Mouse (Mus musculus) small intestine, adult 2 months (tissue): ENCODE measurements around the gene Mfap2. TPM values are rescaled to one million over a fixed set of nuclear protein-coding genes. Genes with fewer than 3 reads are reported as not detected.
A peak's percentile ranks its signal among the peaks of the same experiment; 100 is the strongest.

ENCODE experiments used
- H3K27ac ChIP-seq: fragments of 200-500 bp; 2 replicates; pipeline ENCODE4 v1.5.1; 2012; ENCODE audit warnings: low read depth, low read length, control low read depth, inconsistent platforms; ENCODE audit not compliant: insufficient read depth
- H3K27me3 ChIP-seq: fragments of 200-500 bp; 2 replicates; pipeline ENCODE4 v1.6.1; 2012; ENCODE audit warnings: mild to moderate bottlenecking, moderate library complexity, low read length, inconsistent platforms; ENCODE audit not compliant: control insufficient read depth, insufficient read depth
- H3K36me3 ChIP-seq: fragments of 200-500 bp; 2 replicates; pipeline ENCODE4 v1.6.1; 2012; ENCODE audit warnings: mild to moderate bottlenecking, low read length, control low read depth, inconsistent platforms; ENCODE audit not compliant: control insufficient read depth, insufficient read depth
- H3K4me1 ChIP-seq: fragments of 200-500 bp; 2 replicates; pipeline ENCODE4 v1.6.1; 2012; ENCODE audit warnings: low read length, inconsistent platforms, mixed read lengths; ENCODE audit not compliant: control insufficient read depth, insufficient read depth, insufficient read length
- H3K4me3 ChIP-seq: fragments of 200-500 bp; 2 replicates; pipeline ENCODE4 v1.5.1; 2012; ENCODE audit warnings: low read depth, mild to moderate bottlenecking, control low read depth, inconsistent platforms, low read length, moderate library complexity
- CTCF ChIP-seq: fragments of 200-500 bp; IDR thresholded peaks from 2 replicates; pipeline ENCODE4 v1.5.1; 2012; ENCODE audit warnings: low read depth, mild to moderate bottlenecking, control low read depth, inconsistent platforms, low read length, moderate library complexity, mixed read lengths; ENCODE audit not compliant: insufficient replicate concordance, insufficient read length; ENCODE audit errors: extremely low read depth
- POLR2A ChIP-seq: fragments of 200-500 bp; IDR thresholded peaks from 2 replicates; pipeline ENCODE4 v1.6.1; 2012; ENCODE audit warnings: low read depth, mild to moderate bottlenecking, control low read depth, inconsistent platforms, low read length, moderate library complexity
- WGBS: fragments of 180-500 bp; shearing (Covaris S2); methylation state at CpG from one replicate; pipeline ENCODE4 v1.1.7; 2018; 5-methylcytosine and 5-hydroxymethylcytosine counted together
- polyA plus RNA-seq: library from polyadenylated mRNA; depleted of rRNA; stranded (reverse); fragments of >200 nt; gene quantifications from 2 replicates; pipeline ENCODE4 v1.2.3, GENCODE M21; 2012

The Mfap2 gene
- polyA plus RNA-seq, 1 experiment: 13.7 TPM

DNA sequence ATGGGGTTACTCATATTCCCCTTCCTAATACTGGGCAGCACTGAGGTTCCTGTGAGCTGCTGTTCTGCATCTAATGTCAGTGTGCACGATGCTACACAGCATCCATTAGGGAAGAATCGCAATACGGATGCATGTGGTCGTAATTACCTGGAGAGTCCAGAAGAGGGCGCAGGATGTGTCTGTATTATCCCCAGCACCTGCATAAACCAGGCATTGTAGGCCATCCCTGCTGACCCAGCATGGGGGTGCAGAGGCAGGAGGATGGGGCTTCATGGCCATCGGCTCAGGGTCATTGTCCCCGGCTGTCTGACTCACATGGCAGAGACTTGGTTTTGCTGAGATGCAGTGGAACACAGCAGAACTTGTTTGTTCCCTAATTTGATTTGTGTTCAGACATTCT, 45.6 kb upstream of the Mfap2 start:
- Histone ChIP-seq H3K27ac (peak overlapping the region; percentile 13; the same call in 1 of the 2 replicates), H3K4me1 (peaks cover 15% of the 10 kb centered on the region), H3K27me3 (no peaks in the 10 kb centered on the region), H3K36me3 (peaks cover 25% of the 10 kb centered on the region), H3K4me3 (no peak overlapping the region)
- 10% methylated on average over 7 of the region's 7 CpGs for WGBS
- TF ChIP-seq CTCF (peak; percentile 61; the same call in 1 of the 2 replicates), POLR2A (no peak)

DNA sequence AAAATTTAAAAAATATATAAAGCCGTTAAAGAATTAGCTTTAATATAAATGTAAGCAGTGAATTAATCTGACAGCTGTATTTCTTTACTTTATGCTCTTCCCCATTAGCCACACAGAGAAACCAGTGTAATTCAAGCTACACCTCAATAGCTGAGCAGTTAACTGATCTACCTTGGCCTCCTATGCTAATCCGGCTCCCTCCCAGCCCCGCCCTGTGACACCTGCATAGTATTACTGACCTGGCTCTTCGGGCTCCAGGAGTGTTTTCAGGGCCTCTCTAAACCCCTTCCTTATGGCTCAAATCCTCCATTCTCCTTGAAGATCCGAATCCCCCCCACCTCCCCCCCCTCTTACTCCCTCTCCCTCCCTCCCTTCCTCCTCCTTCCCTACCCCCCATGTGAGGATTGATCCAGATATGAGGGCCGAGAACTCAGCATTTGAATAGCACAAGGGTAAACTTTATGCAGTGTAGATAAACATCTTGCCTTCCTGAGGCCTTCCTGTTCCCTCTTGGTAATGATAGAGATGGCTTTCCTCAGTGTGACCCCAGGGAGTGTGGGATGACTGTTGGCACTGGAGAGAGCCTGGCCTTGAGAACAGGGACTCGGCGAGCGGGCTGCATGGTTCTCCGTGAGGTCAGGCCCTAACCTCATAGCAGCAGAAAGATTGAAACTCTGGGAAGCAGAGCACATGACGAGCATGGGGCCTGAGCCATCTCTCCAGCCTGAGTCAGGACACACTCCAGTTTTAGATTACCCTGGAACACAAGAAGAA, 42.6 kb upstream of the Mfap2 start:
- peaks cover 45% of the 10 kb centered on the region for H3K36me3 ChIP-seq
- H3K4me1 ChIP-seq: peaks cover 6% of the 10 kb centered on the region
- no peaks in the 10 kb centered on the region for H3K27me3 ChIP-seq
- 75% methylated on average over 11 of the region's 11 CpGs for WGBS
- TF ChIP-seq POLR2A: no peak
- H3K27ac ChIP-seq: no peak overlapping the region
- no peak overlapping the region for H3K4me3 ChIP-seq

DNA sequence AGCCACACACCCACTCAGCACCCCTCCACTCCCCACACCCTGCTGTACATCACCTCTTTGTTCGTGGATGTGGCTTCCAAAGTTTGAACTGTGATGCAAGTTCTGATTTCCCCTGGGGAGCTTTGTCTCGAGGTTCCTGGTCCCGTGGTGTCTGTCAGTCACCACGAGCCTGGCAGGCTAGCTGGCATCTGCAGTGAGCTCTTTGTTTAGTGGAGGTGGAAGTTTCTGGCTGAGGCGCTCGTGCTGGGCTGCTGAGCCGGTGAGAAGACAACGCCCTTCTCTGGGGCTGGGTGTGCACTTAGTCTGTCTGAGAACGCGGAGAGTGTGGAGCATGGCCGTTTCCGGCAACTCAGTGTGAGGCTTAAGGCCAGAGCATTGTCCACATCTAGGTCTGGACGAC, 38.5 kb upstream of the Mfap2 start:
- WGBS: 82% methylated on average over 13 of the region's 13 CpGs
- peaks cover 77% of the 10 kb centered on the region for H3K36me3 ChIP-seq

DNA sequence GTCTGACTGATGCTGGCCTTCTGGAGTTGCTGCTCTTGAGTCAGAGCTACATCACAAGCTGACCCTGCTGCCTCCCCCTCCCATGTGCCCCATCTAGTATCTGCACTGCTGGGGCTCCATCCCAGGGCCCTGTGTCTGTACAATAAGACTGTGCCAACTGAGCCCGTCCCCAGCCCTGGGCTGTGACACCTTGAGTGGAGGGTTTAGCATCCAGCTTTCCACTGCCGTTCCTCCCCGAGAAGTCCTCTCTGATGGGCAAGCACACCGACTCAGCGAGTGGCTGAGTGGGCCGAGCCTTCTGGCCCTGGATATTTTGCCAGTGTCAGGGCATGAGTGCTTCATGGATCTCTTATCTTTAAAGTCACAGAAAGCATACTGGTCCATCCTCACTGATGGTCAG, 35.8 kb upstream of the Mfap2 start:
- H3K36me3 ChIP-seq: peaks cover 79% of the 10 kb centered on the region
- TF ChIP-seq CTCF: no peak
- no peak for TF ChIP-seq POLR2A

More for the DNA sequence above, 38.5 kb upstream of the Mfap2 start:
- no peaks in the 10 kb centered on the region for H3K27me3 ChIP-seq
- H3K27ac ChIP-seq: no peak overlapping the region
- H3K4me3 ChIP-seq: no peak overlapping the region
- peaks cover 8% of the 10 kb centered on the region for H3K4me1 ChIP-seq
- no peak for TF ChIP-seq POLR2A
- no peak for TF ChIP-seq CTCF

DNA sequence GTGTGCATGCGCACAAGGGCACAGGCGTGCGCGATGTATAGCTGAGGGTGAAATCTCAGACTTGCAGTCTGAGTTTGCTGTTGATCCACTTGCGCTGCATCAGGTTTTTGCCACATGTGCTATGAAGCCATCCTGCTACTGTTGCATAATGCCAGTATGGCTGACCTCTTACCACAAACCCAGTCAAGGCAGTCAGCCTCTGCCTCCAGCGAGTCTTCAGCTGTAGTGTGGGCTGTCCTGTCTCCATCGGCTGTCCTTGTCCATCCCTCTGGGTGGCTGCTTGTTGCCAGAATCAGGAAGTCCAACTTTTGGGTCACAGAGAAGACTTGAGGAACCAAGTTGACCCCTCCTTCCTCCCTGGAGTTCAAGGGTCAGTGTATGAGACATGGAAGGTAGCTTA, 34.9 kb upstream of the Mfap2 start:
- Histone ChIP-seq H3K4me3 (no peak overlapping the region), H3K4me1 (peaks cover 22% of the 10 kb centered on the region), H3K27ac (no peak overlapping the region), H3K27me3 (no peaks in the 10 kb centered on the region), H3K36me3 (peaks cover 80% of the 10 kb centered on the region)
- 82% methylated on average over 7 of the region's 7 CpGs for WGBS
- TF ChIP-seq POLR2A (no peak), CTCF (no peak)

More for the DNA sequence above, 35.8 kb upstream of the Mfap2 start:
- H3K4me3 ChIP-seq: no peak overlapping the region
- peaks cover 22% of the 10 kb centered on the region for H3K4me1 ChIP-seq
- WGBS: 96% methylated on average over 6 of the region's 6 CpGs
- H3K27ac ChIP-seq: no peak overlapping the region
- H3K27me3 ChIP-seq: no peaks in the 10 kb centered on the region

DNA sequence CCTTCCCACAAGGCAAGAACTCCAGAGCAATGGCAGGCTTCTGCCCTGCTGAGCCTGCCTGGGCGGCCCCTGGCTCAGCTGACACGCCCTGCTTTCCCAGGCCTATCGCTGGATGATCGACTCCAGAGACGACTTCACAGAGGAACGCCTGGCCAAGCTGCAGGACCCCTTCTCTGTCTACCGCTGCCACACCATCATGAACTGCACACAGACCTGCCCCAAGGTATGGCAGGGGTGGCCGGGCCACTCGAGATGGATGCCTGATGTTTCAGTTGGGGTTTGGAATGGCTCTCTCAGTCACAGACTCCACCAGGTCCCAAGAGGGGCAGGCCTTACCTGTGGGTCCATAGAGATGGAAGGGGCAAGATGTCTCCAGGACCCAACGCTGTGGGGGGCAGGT, 32.9 kb upstream of the Mfap2 start:
- Histone ChIP-seq H3K4me1 (peaks cover 22% of the 10 kb centered on the region), H3K36me3 (peaks cover 67% of the 10 kb centered on the region), H3K27ac (no peak overlapping the region), H3K4me3 (no peak overlapping the region), H3K27me3 (no peaks in the 10 kb centered on the region)
- no peak for TF ChIP-seq POLR2A
- TF ChIP-seq CTCF: no peak
- 63% methylated on average over 10 of the region's 10 CpGs for WGBS

DNA sequence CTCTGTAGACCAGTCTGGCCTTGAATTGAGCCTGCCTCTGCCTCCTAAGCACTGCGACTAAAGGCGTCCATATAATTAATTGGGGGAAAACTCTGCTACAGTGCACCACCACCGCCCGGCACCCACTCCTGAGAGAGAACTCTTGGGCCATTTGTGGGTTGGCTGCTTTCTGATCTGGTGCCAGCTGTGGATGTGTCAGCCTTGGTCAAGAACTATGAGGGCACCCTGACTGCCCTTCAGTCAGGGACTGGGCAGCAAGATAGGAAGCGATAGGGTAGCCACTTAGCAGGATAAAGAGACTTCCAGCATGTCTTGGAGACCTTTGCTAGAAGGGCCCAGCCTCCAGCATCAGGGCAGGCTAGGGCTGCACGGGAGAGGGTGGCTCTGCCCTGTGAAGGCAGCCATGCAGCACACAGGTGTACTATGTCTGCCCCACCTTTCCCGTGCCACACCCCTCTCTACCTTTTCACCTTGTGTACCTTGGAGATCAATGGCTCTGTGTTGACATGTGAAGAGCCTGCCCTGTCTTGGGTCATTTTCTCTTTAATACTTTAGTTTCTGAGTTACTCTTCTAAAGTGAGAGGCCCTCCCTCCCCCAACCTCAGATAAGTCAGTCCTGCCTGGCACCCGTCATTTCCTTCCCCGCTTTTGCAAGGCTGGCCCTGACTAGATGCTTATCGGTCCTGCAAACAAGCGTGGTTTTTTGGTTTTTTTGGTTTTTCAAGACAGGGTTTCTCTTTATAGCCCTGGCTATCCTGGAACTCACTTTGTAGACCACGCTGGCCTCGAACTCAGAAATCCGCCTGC, 32.1 kb upstream of the Mfap2 start:
- Histone ChIP-seq H3K36me3 (peaks cover 59% of the 10 kb centered on the region), H3K4me3 (no peak overlapping the region), H3K4me1 (peaks cover 26% of the 10 kb centered on the region), H3K27ac (no peak overlapping the region), H3K27me3 (no peaks in the 10 kb centered on the region)
- 57% methylated on average over 14 of the region's 14 CpGs for whole genome bisulfite sequencing
- TF ChIP-seq POLR2A (no peak), CTCF (no peak)

DNA sequence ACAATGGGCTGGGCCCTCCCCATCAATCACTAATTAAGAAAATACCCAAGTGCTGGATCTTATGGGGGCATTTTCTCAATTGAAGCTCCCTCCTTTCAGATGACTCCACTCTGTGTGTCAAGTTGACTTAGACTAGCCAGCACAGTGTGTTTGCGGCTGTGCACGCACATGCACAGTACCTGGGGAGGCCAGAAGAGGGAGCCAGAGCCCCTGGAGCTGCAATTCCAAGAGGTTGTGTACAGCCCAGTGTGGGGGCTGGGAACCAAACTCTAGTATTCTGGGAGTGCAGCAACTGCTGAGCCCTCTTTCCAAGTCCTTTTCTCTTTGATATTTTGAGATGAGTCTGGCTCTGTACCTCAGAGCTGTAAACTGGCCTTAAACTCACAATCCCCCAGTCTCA, 28.6 kb upstream of the Mfap2 start:
- H3K27ac ChIP-seq: no peak overlapping the region
- TF ChIP-seq POLR2A: no peak
- TF ChIP-seq CTCF: peak; percentile 37; the same call in 1 of the 2 replicates
- 98% methylated on average over 2 of the region's 2 CpGs for WGBS
- H3K4me1 ChIP-seq: peaks cover 25% of the 10 kb centered on the region
- H3K4me3 ChIP-seq: no peak overlapping the region
- H3K27me3 ChIP-seq: no peaks in the 10 kb centered on the region
- H3K36me3 ChIP-seq: peaks cover 25% of the 10 kb centered on the region
